Mouse (Mus musculus) cerebellum, adult 2 months (tissue): ENCODE results near the gene Pcgf6. TPM values are rescaled to one million over a fixed set of nuclear protein-coding genes. Genes with fewer than 3 reads are reported as not detected.
A peak's percentile ranks its signal among the peaks of the same experiment; 100 is the strongest.

Experiments used
- DNase-seq, 2 experiments: peaks; one replicate each; pipeline ENCODE4 v3.0.0; 2021
- H3K27ac ChIP-seq: fragments of 200-500 bp; 2 replicates; pipeline ENCODE4 v1.5.1; 2012; ENCODE audit warnings: low read length, control low read depth, inconsistent platforms; ENCODE audit not compliant: insufficient read depth
- H3K27me3 ChIP-seq: fragments of 200-500 bp; 2 replicates; pipeline ENCODE4 v1.6.1; 2012; ENCODE audit warnings: inconsistent platforms, mild to moderate bottlenecking, low read length, moderate library complexity; ENCODE audit not compliant: control insufficient read depth, insufficient read depth
- H3K4me1 ChIP-seq: fragments of 200-500 bp; 2 replicates; pipeline ENCODE4 v1.6.1; 2011; ENCODE audit warnings: low read length; ENCODE audit not compliant: control insufficient read depth, insufficient read depth
- H3K4me3 ChIP-seq: fragments of 200-500 bp; replicated peaks from 2 replicates; pipeline ENCODE3; 2011; ENCODE audit warnings: mild to moderate bottlenecking, low read depth, low read length, control low read depth; ENCODE audit not compliant: insufficient read depth
- CTCF ChIP-seq: fragments of 200-500 bp; IDR thresholded peaks from 2 replicates; pipeline ENCODE4 v1.5.1; 2011; ENCODE audit warnings: low read depth, mild to moderate bottlenecking, control low read depth, low read length, moderate library complexity, borderline replicate concordance; ENCODE audit not compliant: insufficient read depth
- POLR2A ChIP-seq: fragments of 200-500 bp; IDR thresholded peaks from 2 replicates; pipeline ENCODE4 v1.6.1; 2011; ENCODE audit warnings: low read length, control low read depth, borderline replicate concordance; ENCODE audit not compliant: insufficient read depth
- WGBS: fragments of 180-500 bp; shearing (Covaris S2); methylation state at CpG from one replicate; pipeline ENCODE4 v1.1.7; 2018; 5-methylcytosine and 5-hydroxymethylcytosine counted together
- polyA plus RNA-seq: library from polyadenylated mRNA; depleted of rRNA; stranded (reverse); fragments of >200 nt; gene quantifications from 2 replicates; pipeline ENCODE4 v1.2.3, GENCODE M21; 2012

Pcgf6 gene
- polyA plus RNA-seq, 1 experiment = 40.9 TPM

DNA sequence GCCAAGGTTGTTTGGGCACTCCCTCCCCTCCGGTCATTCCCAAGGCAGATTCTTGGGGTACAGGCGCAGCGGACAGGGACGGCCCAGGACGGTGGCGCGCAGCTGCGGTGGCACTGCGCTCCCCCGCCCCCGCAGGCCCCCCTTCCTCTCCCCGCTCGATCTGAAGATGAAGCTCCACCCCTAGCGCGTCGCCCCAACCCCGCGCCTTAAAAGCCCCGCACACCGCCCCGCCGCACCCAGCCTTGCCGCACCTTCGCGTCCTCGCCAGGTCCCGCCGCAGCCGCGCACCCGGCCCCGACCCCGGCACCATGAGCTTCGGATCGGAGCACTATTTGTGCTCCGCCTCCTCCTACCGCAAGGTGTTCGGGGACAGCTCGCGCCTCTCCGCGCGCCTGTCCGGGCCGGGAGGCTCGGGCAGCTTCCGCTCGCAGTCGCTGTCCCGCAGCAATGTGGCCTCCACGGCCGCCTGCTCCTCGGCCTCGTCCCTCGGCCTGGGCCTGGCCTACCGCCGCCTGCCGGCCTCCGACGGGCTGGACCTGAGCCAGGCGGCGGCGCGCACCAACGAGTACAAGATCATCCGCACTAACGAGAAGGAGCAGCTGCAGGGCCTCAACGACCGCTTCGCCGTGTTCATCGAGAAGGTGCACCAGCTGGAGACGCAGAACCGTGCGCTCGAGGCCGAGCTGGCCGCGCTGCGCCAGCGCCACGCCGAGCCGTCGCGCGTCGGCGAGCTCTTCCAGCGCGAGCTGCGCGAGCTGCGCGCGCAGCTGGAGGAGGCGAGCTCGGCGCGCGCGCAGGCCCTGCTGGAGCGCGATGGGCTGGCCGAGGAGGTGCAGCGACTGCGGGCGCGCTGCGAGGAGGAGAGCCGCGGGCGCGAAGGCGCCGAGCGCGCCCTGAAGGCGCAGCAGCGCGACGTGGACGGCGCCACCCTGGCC, 36.0 kb downstream of the Pcgf6 start, which contains the start of the genes Ina and Nt5c2:
Gene Ina (plus strand): TSS at position 252 of the 935 bp plus-strand sequence.
Gene Nt5c2 (minus strand): TSS at position 707 of the 935 bp plus-strand sequence.
- TF ChIP-seq POLR2A = peak; percentile 91
- TF ChIP-seq CTCF = no peak
- H3K27me3 ChIP-seq = no peaks in the 10 kb centered on the region
- peak within 1 kb of the TSS; percentile 73 for H3K4me3 ChIP-seq
- DNase-seq = peak; percentile 89 to 92
- H3K4me1 ChIP-seq = peaks cover 19% of the 10 kb centered on the region; the same call in 1 of the 2 replicates
- WGBS = under 1% methylated on average over 122 of the region's 124 CpGs
- H3K27ac ChIP-seq = peak within 1 kb of the TSS; percentile 92

DNA sequence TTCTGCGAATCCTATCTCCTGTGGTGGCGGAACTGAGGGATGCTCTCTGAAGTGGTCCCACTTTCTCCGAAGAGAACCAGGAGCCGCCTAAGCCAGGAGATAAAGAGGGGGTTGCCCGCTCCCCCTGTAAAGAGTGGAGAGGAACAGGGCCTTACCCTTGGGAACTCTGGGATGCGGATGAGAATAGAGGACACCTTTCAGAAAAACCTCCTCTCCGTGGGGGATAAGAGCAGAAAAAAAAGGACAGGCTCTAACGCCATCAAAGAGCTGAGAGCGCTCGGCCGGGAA, 36.6 kb downstream of the Pcgf6 start:
- Histone ChIP-seq H3K4me1 (peaks cover 13% of the 10 kb centered on the region; the same call in 1 of the 2 replicates), H3K4me3 (peak overlapping the region; percentile 73), H3K27me3 (no peaks in the 10 kb centered on the region), H3K27ac (peak overlapping the region; percentile 91)
- DNase-seq = no peak
- TF ChIP-seq POLR2A (no peak), CTCF (no peak)
- under 1% methylated on average over 11 of the region's 11 CpGs for WGBS

- Histone ChIP-seq H3K4me3 (peak overlapping the region; percentile 73), H3K27ac (peak overlapping the region; percentile 91), H3K4me1 (peaks cover 10% of the 10 kb centered on the region; the same call in 1 of the 2 replicates), H3K27me3 (no peaks in the 10 kb centered on the region)
- peak; percentile 37 to 46 for DNase-seq
- TF ChIP-seq POLR2A (no peak), CTCF (no peak)
- WGBS = 6% methylated on average over 20 of the region's 20 CpGs
Observed at GRCm38 (mm10) chr19:47013340-47014158, 37.2 kb downstream of the Pcgf6 start.

DNA sequence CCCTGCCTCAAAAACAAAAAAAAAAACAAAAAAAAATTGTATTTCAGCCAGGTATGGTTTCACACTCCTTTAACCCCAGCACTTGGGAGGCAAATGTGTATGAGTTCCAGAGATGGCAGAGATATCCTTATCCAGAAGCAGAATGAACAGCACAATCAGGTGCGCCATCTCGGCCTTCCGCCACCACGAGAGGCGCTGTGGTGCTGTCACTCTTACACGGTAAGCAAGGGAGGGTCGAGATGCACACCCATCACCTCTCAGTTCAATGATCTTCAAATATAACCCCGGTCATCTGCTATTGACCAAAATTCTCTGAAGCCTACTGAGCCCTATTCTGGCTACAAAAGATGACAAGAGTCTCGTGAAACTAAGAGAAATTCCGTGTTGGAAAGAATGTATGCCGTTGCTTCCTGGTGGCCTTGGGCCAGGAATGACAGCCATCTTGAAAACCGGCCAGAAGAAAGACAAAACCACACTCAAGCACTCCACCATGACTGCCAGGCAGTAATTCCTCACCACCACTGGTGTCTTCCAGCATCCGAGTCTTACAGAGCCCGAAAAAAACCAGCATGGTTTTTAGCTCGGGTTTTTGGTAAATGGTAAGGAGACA, 38.1 kb downstream of the Pcgf6 start:
- no peak overlapping the region for H3K27ac ChIP-seq
- H3K4me3 ChIP-seq = no peak overlapping the region
- peaks cover 8% of the 10 kb centered on the region; the same call in 1 of the 2 replicates for H3K4me1 ChIP-seq
- peak; percentile 37 to 38 for DNase-seq
- WGBS = 61% methylated on average over 15 of the region's 15 CpGs
- TF ChIP-seq POLR2A (no peak), CTCF (no peak)
- no peaks in the 10 kb centered on the region for H3K27me3 ChIP-seq

GRCm38 (mm10) chr19:47009943-47010342, 40.8 kb downstream of the Pcgf6 start:
- Histone ChIP-seq H3K4me1 (peaks cover 8% of the 10 kb centered on the region; the same call in 1 of the 2 replicates), H3K4me3 (no peak overlapping the region), H3K27ac (no peak overlapping the region), H3K27me3 (no peaks in the 10 kb centered on the region)
- DNase-seq = no peak
- WGBS = 95% methylated on average over 5 of the region's 5 CpGs
- no peak for TF ChIP-seq CTCF
- TF ChIP-seq POLR2A = no peak

DNA sequence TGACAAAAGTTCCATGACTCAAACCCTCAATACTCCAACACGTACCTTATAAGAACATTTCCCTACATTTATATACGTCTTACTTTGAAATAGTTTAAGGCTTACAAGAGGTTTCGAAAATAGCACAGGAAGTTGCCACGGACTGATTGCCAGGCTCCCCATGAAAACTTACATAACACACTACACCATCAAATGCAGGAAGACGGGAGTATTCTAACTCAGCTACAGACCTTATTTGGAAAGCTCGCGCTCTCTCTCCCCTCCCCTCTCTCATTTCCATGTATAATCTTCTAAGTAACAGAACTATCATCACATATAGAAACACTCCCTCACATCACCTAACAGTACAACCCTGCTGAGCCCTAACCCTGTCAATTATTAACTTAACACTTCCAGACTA, 41.3 kb downstream of the Pcgf6 start:
- DNase-seq = no peak

GRCm38 (mm10) chr19:47006321-47006720, 44.4 kb downstream of the Pcgf6 start:
- no peak overlapping the region for H3K4me3 ChIP-seq
- no peaks in the 10 kb centered on the region for H3K27me3 ChIP-seq
- no peaks in the 10 kb centered on the region; the same call in 1 of the 2 replicates for H3K4me1 ChIP-seq
- DNase-seq = no peak
- no peak overlapping the region for H3K27ac ChIP-seq
- WGBS = 42% methylated on average over 4 of the region's 4 CpGs
- TF ChIP-seq POLR2A = no peak
- TF ChIP-seq CTCF = no peak

More for the DNA sequence above, 41.3 kb downstream of the Pcgf6 start:
- H3K4me1 ChIP-seq = peaks cover 8% of the 10 kb centered on the region; the same call in 1 of the 2 replicates
- 64% methylated on average over 7 of the region's 7 CpGs for WGBS
- no peaks in the 10 kb centered on the region for H3K27me3 ChIP-seq
- H3K4me3 ChIP-seq = no peak overlapping the region
- TF ChIP-seq POLR2A (no peak), CTCF (no peak)
- H3K27ac ChIP-seq = no peak overlapping the region
